Mouse (Mus musculus): ENCODE results near the gene B4galnt3.
"Not testable (repeated sequence)": the region's sequence is repeated elsewhere in the genome, so short reads cannot be mapped to it uniquely, and the experiment has no call there.

Gene B4galnt3

DNA sequence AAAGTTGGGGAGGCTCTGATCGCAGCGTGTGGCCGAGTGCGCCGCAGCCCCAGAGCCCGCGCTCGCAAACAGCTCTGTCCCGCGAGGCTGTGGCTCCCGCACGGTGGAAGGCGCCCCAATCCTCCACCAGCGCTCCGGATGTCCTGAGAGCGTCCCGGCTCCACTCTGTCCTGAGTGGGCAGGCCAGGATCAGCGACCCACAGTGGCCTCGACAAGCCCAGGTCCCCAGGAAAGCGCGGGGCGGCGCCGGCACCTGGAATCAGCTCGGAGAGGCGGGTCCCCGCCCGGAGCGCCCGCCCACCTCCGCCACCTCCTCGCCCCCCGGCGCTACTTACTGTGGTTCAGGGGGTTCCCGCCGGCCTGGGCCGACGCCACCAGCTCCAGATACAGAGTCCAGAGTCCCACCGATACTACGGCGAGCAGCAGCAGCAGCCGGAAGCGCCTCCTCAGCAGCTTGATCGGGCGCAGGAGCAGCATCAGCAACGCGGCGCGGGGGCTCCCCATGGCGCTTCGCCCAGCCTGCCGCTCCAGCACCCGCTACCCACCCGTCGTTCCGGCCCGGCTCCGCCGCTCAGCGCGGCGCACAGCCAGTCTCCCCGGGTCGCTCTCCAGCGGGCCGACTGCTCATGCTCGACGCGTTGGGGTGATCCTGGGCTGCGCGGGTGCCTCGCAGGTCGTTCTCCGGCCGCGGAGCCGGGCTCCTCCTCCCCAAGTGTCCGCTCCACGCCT lies at the start of gene B4galnt3, which contains the start of gene D330020A13Rik:
Gene B4galnt3 (minus strand): TSS at position 504 of the 729 bp plus-strand sequence.
Gene D330020A13Rik (plus strand): TSS at position 309 of the 729 bp plus-strand sequence.
- peak; percentile 47 for DNase-seq

GRCm38 (mm10) chr6:120343992-120344391 lies 49.6 kb upstream of the B4galnt3 start:
- DNase-seq: no peak

- DNase-seq: no peak
Observed at GRCm38 (mm10) chr6:120332351-120332750, 38.0 kb upstream of the B4galnt3 start.

DNA sequence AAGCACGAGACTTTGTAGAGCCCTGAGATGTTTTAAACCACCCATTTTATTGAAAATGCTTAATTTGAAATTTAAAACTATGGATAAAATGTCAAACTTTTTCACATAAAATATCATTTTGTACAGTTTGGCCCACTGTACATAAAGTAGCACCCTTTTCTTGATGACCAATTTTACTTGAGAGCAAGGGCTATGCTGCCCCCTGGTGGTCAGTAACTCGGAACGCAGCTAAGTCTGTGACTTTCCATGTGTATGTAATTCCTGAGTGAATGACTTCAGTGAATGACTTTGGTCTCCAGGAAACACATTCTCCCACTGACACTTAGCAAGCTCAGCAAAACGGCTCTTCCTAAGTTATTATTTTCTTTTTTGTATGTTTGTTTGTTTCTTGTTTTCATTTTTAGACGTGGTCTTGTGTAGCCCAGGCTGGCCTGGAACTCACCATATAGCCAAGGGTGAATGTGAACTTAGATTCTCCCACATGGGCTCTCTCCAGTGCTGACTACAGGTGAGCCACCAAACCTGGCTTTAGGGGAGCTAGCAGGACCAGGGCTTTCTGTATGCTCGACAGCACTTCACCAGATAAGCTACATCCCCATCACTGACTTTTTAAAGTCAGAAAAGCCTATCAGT lies 30.1 kb upstream of the B4galnt3 start:
- DNase-seq: peak; percentile 10

GRCm38 (mm10) chr6:120320369-120320768 lies 26.0 kb upstream of the B4galnt3 start:
- no peak for DNase-seq

- no peak for DNase-seq
Observed at GRCm38 (mm10) chr6:120319129-120319528, 24.8 kb upstream of the B4galnt3 start.

DNA sequence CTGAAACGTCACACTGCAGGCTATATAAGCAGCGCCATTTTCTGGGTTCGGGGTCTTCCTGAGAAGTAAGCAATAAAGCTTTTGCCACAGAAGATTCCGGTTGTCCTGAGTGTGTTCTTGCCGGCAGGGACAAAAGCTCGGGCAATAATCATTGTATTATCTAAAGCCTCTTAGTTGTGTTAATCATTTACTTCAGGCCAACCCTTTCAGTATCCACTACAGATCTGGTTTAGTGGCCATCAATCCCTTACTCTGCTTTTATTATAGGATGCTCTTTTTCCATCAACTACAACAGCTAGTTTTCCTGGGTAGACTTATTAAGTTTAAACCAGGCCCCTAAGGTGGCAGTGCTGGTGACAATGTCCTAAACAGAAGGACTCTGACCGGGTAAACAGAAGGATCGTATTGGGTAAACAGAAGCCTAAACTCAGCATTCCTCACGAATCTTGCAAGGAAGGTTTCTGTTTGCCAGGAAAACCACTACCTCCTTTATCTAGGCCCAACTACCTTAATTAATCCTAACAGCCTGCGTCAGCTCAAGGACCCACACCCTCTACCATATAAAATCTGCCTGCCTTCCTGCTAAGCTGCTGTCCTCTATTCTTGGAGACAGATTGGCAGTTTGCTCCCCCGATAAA lies 24.1 kb upstream of the B4galnt3 start:
- no peak for DNase-seq

GRCm38 (mm10) chr6:120312443-120312842 lies 18.1 kb upstream of the B4galnt3 start:
- DNase-seq: no peak

DNA sequence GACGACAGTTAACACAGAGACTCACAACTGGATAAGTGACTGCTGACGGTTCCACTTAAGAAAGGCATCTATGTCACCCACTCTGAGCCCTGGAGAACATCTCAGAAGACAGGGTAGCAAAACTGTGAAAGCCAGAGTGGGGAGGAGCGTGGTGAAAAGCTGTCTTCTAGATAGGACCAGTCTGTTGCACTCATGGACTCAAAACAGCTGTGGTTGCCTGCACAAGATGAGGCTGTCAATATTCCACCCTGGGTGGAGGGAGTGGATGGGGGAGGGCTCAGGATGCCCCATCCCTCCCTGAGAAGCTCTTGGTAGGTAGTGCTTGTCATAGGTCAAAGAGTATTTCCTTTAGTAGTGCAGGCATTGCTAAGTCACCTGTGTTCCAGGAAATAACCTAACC lies 15.4 kb upstream of the B4galnt3 start:
- peak; percentile 13 for DNase-seq

GRCm38 (mm10) chr6:120309338-120309737 lies 15.0 kb upstream of the B4galnt3 start:
- peak; percentile 83 for DNase-seq

GRCm38 (mm10) chr6:120306859-120307594 lies 12.7 kb upstream of the B4galnt3 start:
- DNase-seq: no peak

DNA sequence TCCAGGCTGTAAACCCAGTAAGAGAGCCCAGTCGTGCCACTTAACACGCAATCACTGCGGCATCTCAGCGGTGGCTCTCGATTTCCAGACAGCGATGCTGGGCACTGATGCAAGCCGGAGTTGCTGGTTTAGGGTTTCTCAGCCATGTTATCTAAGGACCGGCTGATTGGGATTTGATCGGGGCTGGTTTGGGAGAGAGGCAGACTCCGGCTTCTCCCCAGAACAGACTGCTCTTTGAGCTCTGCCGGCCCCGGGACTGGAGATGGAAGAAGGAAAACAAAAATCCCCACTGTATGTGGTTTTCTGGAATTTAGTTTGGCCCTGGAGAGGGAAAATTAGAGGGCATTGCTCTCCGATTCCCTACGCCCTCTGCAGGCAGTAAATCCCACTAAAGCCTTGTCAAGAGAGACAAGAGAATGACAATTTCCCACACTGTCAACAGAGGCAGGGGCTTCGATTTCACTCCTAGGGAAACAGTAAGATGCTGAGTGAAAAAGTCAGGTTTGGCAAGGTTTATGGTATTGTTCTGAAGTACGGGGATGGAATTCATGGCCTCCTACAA lies 8.5 kb upstream of the B4galnt3 start:
- no peak for DNase-seq

DNA sequence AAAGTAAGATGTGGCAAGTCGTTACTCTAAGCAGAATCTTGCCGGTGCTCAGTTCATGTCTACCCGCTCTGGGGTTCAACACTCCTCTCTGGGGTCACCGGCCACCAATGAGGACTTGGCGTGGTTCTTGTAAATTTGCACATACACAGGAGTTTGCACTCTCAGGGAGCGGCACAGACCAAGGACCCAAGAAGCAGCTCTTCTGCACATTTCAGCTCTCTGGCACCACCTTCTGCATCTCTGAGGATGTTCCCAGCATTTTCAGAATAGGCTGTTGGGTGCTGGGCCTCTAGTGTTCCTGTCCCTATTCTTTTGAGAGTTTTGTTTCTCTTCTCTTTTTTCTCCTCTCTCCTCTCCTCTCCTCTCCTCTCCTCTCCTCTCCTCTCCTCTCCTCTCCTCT lies 6.8 kb upstream of the B4galnt3 start:
- DNase-seq: peak; percentile 51

GRCm38 (mm10) chr6:120296589-120296988 lies 2.2 kb upstream of the B4galnt3 start:
- DNase-seq: not testable (repeated sequence)

DNA sequence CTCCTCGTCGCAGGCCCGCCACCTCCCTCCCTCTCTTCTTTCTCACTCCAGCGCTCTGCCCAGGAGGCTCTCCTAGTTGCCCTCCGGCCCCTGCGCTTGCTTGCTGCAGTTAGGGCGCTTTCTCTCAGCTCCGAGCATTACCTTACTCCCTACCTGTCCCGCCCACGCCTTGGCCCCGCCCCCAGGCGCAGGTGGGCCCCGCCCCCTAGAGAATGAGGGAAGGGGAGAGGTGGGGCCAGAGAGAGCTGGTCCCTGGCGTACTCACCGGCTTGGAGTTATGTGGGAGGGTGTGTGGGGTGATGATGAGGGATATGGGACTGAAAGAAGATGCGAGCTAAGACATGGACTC lies 400 bp upstream of the B4galnt3 start:
- peak; percentile 87 for DNase-seq

GRCm38 (mm10) chr6:120291396-120292009 lies 2.9 kb downstream of the B4galnt3 start:
- no peak for DNase-seq

DNA sequence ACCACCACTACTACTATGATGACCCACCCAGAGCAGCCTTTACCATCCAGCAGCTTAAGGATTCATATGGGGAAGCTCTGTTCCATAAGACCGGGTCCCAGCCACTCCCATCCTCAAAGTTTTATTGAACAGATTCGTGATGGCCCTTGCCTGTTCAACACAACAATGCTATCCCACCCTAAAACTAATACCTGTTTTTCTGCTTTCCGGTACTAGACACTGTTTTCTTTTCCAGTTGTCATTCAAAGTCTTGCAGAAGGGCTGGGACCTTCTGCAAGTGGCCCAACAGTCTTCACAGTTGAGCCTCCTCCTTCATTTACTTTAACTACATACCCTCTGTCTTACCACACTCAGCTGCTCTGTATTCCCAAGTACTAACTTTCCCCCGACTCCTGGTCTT lies 4.9 kb downstream of the B4galnt3 start:
- DNase-seq: no peak

- no peak for DNase-seq
Observed at GRCm38 (mm10) chr6:120288541-120288940, 5.8 kb downstream of the B4galnt3 start.

- DNase-seq: peak; percentile 52
Observed at GRCm38 (mm10) chr6:120287279-120287678, 7.1 kb downstream of the B4galnt3 start.

DNA sequence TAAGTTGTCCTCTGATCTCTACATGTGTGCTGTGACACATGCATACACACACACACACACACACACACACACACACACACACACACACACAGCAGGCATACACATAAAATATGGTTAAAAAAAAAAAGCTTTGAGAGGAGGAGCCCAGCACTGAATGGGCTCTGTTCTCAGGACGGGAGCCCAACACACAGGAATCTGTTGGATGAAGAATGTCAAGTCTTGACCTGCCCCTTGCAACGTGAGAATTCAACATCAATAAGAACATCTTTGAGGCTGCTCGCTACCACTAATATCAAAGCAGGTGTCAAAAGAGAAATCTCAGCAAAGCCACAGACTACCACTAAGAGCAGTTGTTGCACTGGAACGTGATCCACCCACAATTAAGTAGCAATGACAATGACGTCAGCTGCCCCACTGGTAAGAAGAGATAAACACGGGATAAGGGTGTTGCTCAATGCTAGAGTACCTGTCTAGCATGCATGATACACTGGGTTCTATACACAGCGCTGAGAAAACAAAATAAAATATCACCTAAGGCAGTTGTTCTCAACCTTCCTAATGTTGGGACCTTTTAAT lies 17.4 kb downstream of the B4galnt3 start:
- no peak for DNase-seq

- DNase-seq: no peak
Observed at GRCm38 (mm10) chr6:120275301-120275700, 19.1 kb downstream of the B4galnt3 start.

- DNase-seq: no peak
Observed at GRCm38 (mm10) chr6:120274887-120275286, 19.5 kb downstream of the B4galnt3 start.
